Mouse (Mus musculus): Measurements from ENCODE around the gene Arhgap20. TPM values are rescaled to one million over a fixed set of nuclear protein-coding genes. Genes with fewer than 3 reads are reported as not detected.

Gene Arhgap20
- polyA plus RNA-seq, 1 experiment from 2014 or later = 9.7 TPM

- H3K27me3 ChIP-seq (ENCODE audit: control insufficient read depth, insufficient read depth, low read depth, low read length) = peaks cover 3% of the 10 kb centered on the region; the same call in 1 of the 2 replicates
- H3K9me3 ChIP-seq (ENCODE audit: control insufficient read depth, low read length) = no peaks in the 10 kb centered on the region
- no peaks in the 10 kb centered on the region for H3K36me3 ChIP-seq (ENCODE audit: control insufficient read depth, insufficient read depth, low read length)
- peak overlapping the region; percentile 81 for H3K9ac ChIP-seq (ENCODE audit: low read length)
- H3K4me3 ChIP-seq (ENCODE audit: low read length) = peak overlapping the region; percentile 77
- H3K27ac ChIP-seq (ENCODE audit: low read length) = peak overlapping the region; percentile 84
- H3K4me1 ChIP-seq (replicated peaks; ENCODE audit: control insufficient read depth, insufficient read depth, low read length) = peaks cover 9% of the 10 kb centered on the region; the same call in 1 of the 2 replicates
- H3K4me2 ChIP-seq (ENCODE audit: low read depth, low read length) = peak overlapping the region; percentile 94
- 4% methylated on average over 12 of the region's 12 CpGs for WGBS
- peak; percentile 41 for ATAC-seq (ENCODE audit: low read depth)
Measured at GRCm38 (mm10) chr9:51764041-51764875, 879 bp upstream of the Arhgap20 start.

- no peaks in the 10 kb centered on the region for H3K9me3 ChIP-seq (ENCODE audit: control insufficient read depth, low read length)
- peak overlapping the region; percentile 81 for H3K9ac ChIP-seq (ENCODE audit: low read length)
- H3K4me1 ChIP-seq (replicated peaks; ENCODE audit: control insufficient read depth, insufficient read depth, low read length) = peaks cover 9% of the 10 kb centered on the region; the same call in 1 of the 2 replicates
- H3K27me3 ChIP-seq (ENCODE audit: control insufficient read depth, insufficient read depth, low read depth, low read length) = peaks cover 3% of the 10 kb centered on the region; the same call in 1 of the 2 replicates
- peak; percentile 27 for ATAC-seq (ENCODE audit: low read depth)
- peak overlapping the region; percentile 77 for H3K4me3 ChIP-seq (ENCODE audit: low read length)
- under 1% methylated on average over 50 of the region's 58 CpGs for whole genome bisulfite sequencing
- no peaks in the 10 kb centered on the region for H3K36me3 ChIP-seq (ENCODE audit: control insufficient read depth, insufficient read depth, low read length)
- peak overlapping the region; percentile 94 for H3K4me2 ChIP-seq (ENCODE audit: low read depth, low read length)
- H3K27ac ChIP-seq (ENCODE audit: low read length) = peak overlapping the region; percentile 57
Measured at GRCm38 (mm10) chr9:51765417-51766174, 459 bp downstream of the Arhgap20 start.

GRCm38 (mm10) chr9:51766175-51767062 lies 1.3 kb downstream of the Arhgap20 start:
- Histone ChIP-seq H3K27ac (ENCODE audit: low read length) (peak overlapping the region; percentile 22; the same call in 1 of the 2 replicates), H3K9me3 (ENCODE audit: control insufficient read depth, low read length) (no peaks in the 10 kb centered on the region), H3K27me3 (ENCODE audit: control insufficient read depth, insufficient read depth, low read depth, low read length) (peaks cover 3% of the 10 kb centered on the region; the same call in 1 of the 2 replicates), H3K4me2 (ENCODE audit: low read depth, low read length) (peak overlapping the region; percentile 94), H3K4me1 (replicated peaks; ENCODE audit: control insufficient read depth, insufficient read depth, low read length) (peaks cover 9% of the 10 kb centered on the region; the same call in 1 of the 2 replicates), H3K4me3 (ENCODE audit: low read length) (peak overlapping the region; percentile 77), H3K9ac (ENCODE audit: low read length) (peak overlapping the region; percentile 81), H3K36me3 (ENCODE audit: control insufficient read depth, insufficient read depth, low read length) (no peaks in the 10 kb centered on the region)
- peak; percentile 24; the same call in 1 of the 2 replicates for ATAC-seq (ENCODE audit: low read depth)
- WGBS = under 1% methylated on average over 29 of the region's 29 CpGs

- H3K4me3 ChIP-seq (ENCODE audit: low read length) = no peak overlapping the region
- no peak for ATAC-seq (ENCODE audit: low read depth)
- WGBS = 85% methylated on average over 3 of the region's 3 CpGs
- no peak overlapping the region for H3K27ac ChIP-seq (ENCODE audit: low read length)
- H3K9me3 ChIP-seq (ENCODE audit: control insufficient read depth, low read length) = no peaks in the 10 kb centered on the region
- no peak overlapping the region for H3K4me2 ChIP-seq (ENCODE audit: low read depth, low read length)
- no peaks in the 10 kb centered on the region for H3K27me3 ChIP-seq (ENCODE audit: control insufficient read depth, insufficient read depth, low read depth, low read length)
- H3K4me1 ChIP-seq (replicated peaks; ENCODE audit: control insufficient read depth, insufficient read depth, low read length) = no peaks in the 10 kb centered on the region
- no peak overlapping the region for H3K9ac ChIP-seq (ENCODE audit: low read length)
- H3K36me3 ChIP-seq (ENCODE audit: control insufficient read depth, insufficient read depth, low read length) = no peaks in the 10 kb centered on the region
Measured at GRCm38 (mm10) chr9:51774201-51774600, 9.1 kb downstream of the Arhgap20 start.

DNA sequence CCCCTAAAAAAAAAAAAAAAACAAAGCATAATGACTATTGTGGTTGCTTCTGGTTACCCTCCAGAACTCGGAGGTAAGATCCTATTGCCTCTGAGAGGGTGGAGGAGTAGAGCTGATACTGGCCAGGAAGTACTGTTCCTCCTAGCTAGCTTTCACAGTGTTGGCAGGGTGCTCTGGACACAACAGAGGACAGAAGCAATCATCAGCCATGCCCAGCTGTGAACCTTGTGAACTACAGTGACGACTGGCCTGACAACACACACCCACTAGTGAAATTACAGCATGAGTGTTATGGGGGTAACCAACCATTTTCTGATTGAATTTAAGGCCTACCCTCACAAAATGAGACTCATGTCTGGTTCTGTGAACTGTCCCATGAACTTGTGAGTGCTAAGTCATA lies 11.3 kb downstream of the Arhgap20 start:
- Histone ChIP-seq H3K9me3 (ENCODE audit: control insufficient read depth, low read length) (no peaks in the 10 kb centered on the region), H3K4me3 (ENCODE audit: low read length) (no peak overlapping the region), H3K9ac (ENCODE audit: low read length) (no peak overlapping the region), H3K27me3 (ENCODE audit: control insufficient read depth, insufficient read depth, low read depth, low read length) (no peaks in the 10 kb centered on the region), H3K4me1 (replicated peaks; ENCODE audit: control insufficient read depth, insufficient read depth, low read length) (no peaks in the 10 kb centered on the region), H3K4me2 (ENCODE audit: low read depth, low read length) (no peak overlapping the region), H3K27ac (ENCODE audit: low read length) (no peak overlapping the region), H3K36me3 (ENCODE audit: control insufficient read depth, insufficient read depth, low read length) (no peaks in the 10 kb centered on the region)
- no peak for ATAC-seq (ENCODE audit: low read depth)
- 66% methylated on average over 2 of the region's 2 CpGs for WGBS

GRCm38 (mm10) chr9:51777180-51777579 lies 12.0 kb downstream of the Arhgap20 start:
- WGBS = 6% methylated on average over 1 of the region's 1 CpGs
- no peaks in the 10 kb centered on the region for H3K27me3 ChIP-seq (ENCODE audit: control insufficient read depth, insufficient read depth, low read depth, low read length)
- no peak overlapping the region for H3K4me2 ChIP-seq (ENCODE audit: low read depth, low read length)
- ATAC-seq (ENCODE audit: low read depth) = no peak
- no peak overlapping the region for H3K9ac ChIP-seq (ENCODE audit: low read length)
- H3K4me3 ChIP-seq (ENCODE audit: low read length) = no peak overlapping the region
- no peaks in the 10 kb centered on the region for H3K36me3 ChIP-seq (ENCODE audit: control insufficient read depth, insufficient read depth, low read length)
- no peaks in the 10 kb centered on the region for H3K9me3 ChIP-seq (ENCODE audit: control insufficient read depth, low read length)
- H3K4me1 ChIP-seq (replicated peaks; ENCODE audit: control insufficient read depth, insufficient read depth, low read length) = no peaks in the 10 kb centered on the region
- H3K27ac ChIP-seq (ENCODE audit: low read length) = no peak overlapping the region

GRCm38 (mm10) chr9:51779232-51779631 lies 14.1 kb downstream of the Arhgap20 start:
- Histone ChIP-seq H3K4me3 (ENCODE audit: low read length) (no peak overlapping the region), H3K9ac (ENCODE audit: low read length) (no peak overlapping the region), H3K4me2 (ENCODE audit: low read depth, low read length) (no peak overlapping the region), H3K27ac (ENCODE audit: low read length) (no peak overlapping the region), H3K36me3 (ENCODE audit: control insufficient read depth, insufficient read depth, low read length) (no peaks in the 10 kb centered on the region), H3K4me1 (replicated peaks; ENCODE audit: control insufficient read depth, insufficient read depth, low read length) (no peaks in the 10 kb centered on the region), H3K27me3 (ENCODE audit: control insufficient read depth, insufficient read depth, low read depth, low read length) (no peaks in the 10 kb centered on the region), H3K9me3 (ENCODE audit: control insufficient read depth, low read length) (no peaks in the 10 kb centered on the region)
- 85% methylated on average over 5 of the region's 5 CpGs for WGBS
- ATAC-seq (ENCODE audit: low read depth) = no peak

DNA sequence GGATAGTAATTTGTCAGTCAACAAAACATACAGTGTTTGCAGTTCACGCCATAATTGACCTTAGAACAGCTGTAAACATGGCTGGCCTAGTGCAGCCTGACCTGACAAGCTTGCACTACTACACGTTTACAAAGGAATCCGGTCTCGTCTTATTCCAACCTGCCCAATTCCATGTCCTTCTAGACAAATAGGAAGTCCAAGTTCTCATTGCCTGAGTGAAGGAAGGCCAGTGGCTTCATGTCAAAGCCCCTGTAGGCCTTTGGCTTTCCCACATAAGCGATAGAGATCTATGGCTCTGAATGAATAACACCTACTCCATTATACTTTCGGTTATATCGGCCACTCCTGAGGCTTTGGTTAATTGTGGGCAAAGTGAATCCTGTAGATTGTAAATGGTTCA lies 16.0 kb downstream of the Arhgap20 start:
- Histone ChIP-seq H3K27ac (ENCODE audit: low read length) (no peak overlapping the region), H3K4me1 (replicated peaks; ENCODE audit: control insufficient read depth, insufficient read depth, low read length) (no peaks in the 10 kb centered on the region), H3K4me2 (ENCODE audit: low read depth, low read length) (no peak overlapping the region), H3K27me3 (ENCODE audit: control insufficient read depth, insufficient read depth, low read depth, low read length) (no peaks in the 10 kb centered on the region), H3K9ac (ENCODE audit: low read length) (no peak overlapping the region), H3K36me3 (ENCODE audit: control insufficient read depth, insufficient read depth, low read length) (no peaks in the 10 kb centered on the region), H3K4me3 (ENCODE audit: low read length) (no peak overlapping the region), H3K9me3 (ENCODE audit: control insufficient read depth, low read length) (no peaks in the 10 kb centered on the region)
- WGBS = 82% methylated on average over 7 of the region's 7 CpGs
- ATAC-seq (ENCODE audit: low read depth) = no peak

Measured in lung, embryonic 16.5 days (tissue).